Mouse (Mus musculus): Measurements from ENCODE around the gene Gm20867.
"Not testable (repeated sequence)": the region's sequence is repeated elsewhere in the genome, so short reads cannot be mapped to it uniquely, and the experiment has no call there.

Gm20867 gene

GRCm38 (mm10) chrY:77963104-77963503 lies at the start of gene Gm20867:
TSS of gene Gm20867 (minus strand) at chrY:77963204.
- DNase-seq (ENCODE audit: low spot score) = not testable (repeated sequence)

Measured in ovary, postnatal 14 days (tissue).